Mouse (Mus musculus) cerebellum, adult 18-20 months (tissue): ENCODE data around the gene Atp9a.

ENCODE experiments used
- DNase-seq, 2 experiments: peaks; one replicate each; pipeline ENCODE4 v3.0.0; 2021

Atp9a gene

GRCm38 (mm10) chr2:168679381-168680199, 62.6 kb downstream of the Atp9a start:
- DNase-seq, result no peak

- peak; percentile 80 to 82 for DNase-seq
Measured at GRCm38 (mm10) chr2:168678662-168679294, 63.4 kb downstream of the Atp9a start.

- DNase-seq, result peak; percentile 90 to 92
Measured at GRCm38 (mm10) chr2:168677650-168678049, 64.6 kb downstream of the Atp9a start.

GRCm38 (mm10) chr2:168671724-168672123, 70.5 kb downstream of the Atp9a start:
- peak in 1 of 2 experiments; percentile 26 for DNase-seq

GRCm38 (mm10) chr2:168670241-168670640, 72.0 kb downstream of the Atp9a start:
- peak in 1 of 2 experiments; percentile 15 for DNase-seq

- peak; percentile 45 to 47 for DNase-seq
Measured at GRCm38 (mm10) chr2:168669762-168670161, 72.4 kb downstream of the Atp9a start.

- peak in 1 of 2 experiments; percentile 37 for DNase-seq
Measured at GRCm38 (mm10) chr2:168667745-168668144, 74.5 kb downstream of the Atp9a start.

- DNase-seq, result no peak
Measured at GRCm38 (mm10) chr2:168665680-168666079, 76.5 kb downstream of the Atp9a start.

- no peak for DNase-seq
Measured at GRCm38 (mm10) chr2:168663716-168664115, 78.5 kb downstream of the Atp9a start.

GRCm38 (mm10) chr2:168663216-168663615, 79.0 kb downstream of the Atp9a start:
- DNase-seq, result no peak

GRCm38 (mm10) chr2:168661802-168662201, 80.4 kb downstream of the Atp9a start:
- peak in 1 of 2 experiments; percentile 15 for DNase-seq

- DNase-seq, result peak in 1 of 2 experiments; percentile 24
Measured at GRCm38 (mm10) chr2:168660344-168660743, 81.9 kb downstream of the Atp9a start.

- DNase-seq, result no peak
Measured at GRCm38 (mm10) chr2:168658551-168658950, 83.7 kb downstream of the Atp9a start.

- no peak for DNase-seq
Measured at GRCm38 (mm10) chr2:168656569-168657308, 85.5 kb downstream of the Atp9a start.

GRCm38 (mm10) chr2:168654983-168655669, 87.1 kb downstream of the Atp9a start:
- peak; percentile 43 to 55 for DNase-seq

- DNase-seq, result no peak
Measured at GRCm38 (mm10) chr2:168654482-168654881, 87.7 kb downstream of the Atp9a start.

- DNase-seq, result no peak
Measured at GRCm38 (mm10) chr2:168651757-168652156, 90.5 kb downstream of the Atp9a start.

- no peak for DNase-seq
Measured at GRCm38 (mm10) chr2:168648171-168648570, 94.0 kb downstream of the Atp9a start.

GRCm38 (mm10) chr2:168644855-168645254, 97.4 kb downstream of the Atp9a start:
- no peak for DNase-seq

- no peak for DNase-seq
Measured at GRCm38 (mm10) chr2:168643524-168644177, 98.6 kb downstream of the Atp9a start.

- no peak for DNase-seq
Measured at GRCm38 (mm10) chr2:168642187-168642586, 100.0 kb downstream of the Atp9a start.

- no peak for DNase-seq
Measured at GRCm38 (mm10) chr2:168640460-168640859, 101.7 kb downstream of the Atp9a start.
